Comparison of ENCODE assay signal across 8 mouse cellular contexts in the genomic region with DNA sequence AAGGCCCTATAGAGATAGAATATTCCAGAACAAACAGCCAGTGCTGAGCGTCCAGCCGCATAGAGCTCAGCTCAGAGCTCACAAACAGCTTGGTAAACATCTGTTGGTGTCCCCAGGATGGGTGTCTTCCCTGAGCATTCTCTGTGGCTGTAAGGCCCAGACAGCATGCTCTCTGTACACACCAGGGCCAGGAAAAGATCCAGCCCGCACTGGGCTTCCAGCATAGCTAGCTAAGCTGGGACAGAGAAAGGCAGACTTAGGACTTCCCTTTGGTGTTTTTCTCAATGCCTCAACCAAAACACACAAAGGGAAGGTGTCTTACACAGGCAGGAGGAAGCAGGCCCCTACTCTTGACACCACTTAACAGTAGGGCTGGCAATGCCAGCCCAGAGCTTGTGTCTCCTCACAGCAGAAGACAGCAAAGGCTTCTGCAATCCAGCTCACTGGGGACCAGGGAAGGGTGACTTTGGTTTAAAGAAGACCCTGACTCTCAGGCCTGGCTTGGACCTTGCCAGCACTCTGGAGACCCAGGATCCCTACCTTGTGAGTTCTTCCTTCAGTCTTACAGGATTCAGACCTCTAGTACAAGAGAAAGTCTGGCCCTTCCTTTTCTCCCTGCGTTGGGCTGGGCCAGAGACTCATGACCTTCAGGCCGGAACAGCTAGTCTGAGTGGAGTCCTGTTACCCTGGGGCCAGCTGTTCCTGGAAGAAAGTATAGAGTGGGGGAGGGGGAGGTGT. TPM values are rescaled to one million over a fixed set of nuclear protein-coding genes. Genes with fewer than 3 reads are reported as not detected.
DNase-seq lines count a peak whose midpoint lies in the region; ATAC-seq and TF ChIP-seq lines count a peak whose summit lies in the region.

A gene (minus strand): TSS at position 601 of the 738 bp plus-strand sequence.

- DNase-seq in layer of hippocampus, adult 8-10 months (ENCODE audit: low spot score in 2 of 2): no peak
- DNase-seq in layer of hippocampus, adult 11-12 months (ENCODE audit: low spot score): no peak
- DNase-seq in brain, embryonic 14.5 days (ENCODE audit: low read depth): no peak
- no peak for DNase-seq in liver, embryonic 11.5 days (ENCODE audit: low spot score)
- no peak for DNase-seq in cerebellum, adult 11-12 months

- H3K27ac ChIP-seq in intestine, embryonic 16.5 days (ENCODE audit: low read length): peak within 1 kb of the TSS; percentile 25
- peak within 1 kb of the TSS; percentile 30 for H3K27ac ChIP-seq in liver, embryonic 11.5 days (ENCODE audit: low read depth, low read length)
- H3K27ac ChIP-seq in olfactory bulb, adult 2 months (ENCODE audit: insufficient read depth, low read depth, low read length): no peak within 1 kb of the TSS

- H3K4me3 ChIP-seq in intestine, embryonic 16.5 days (ENCODE audit: low read length): no peak within 1 kb of the TSS
- peak within 1 kb of the TSS; percentile 28 for H3K4me3 ChIP-seq in liver, embryonic 11.5 days (ENCODE audit: low read depth, low read length)
- no peak within 1 kb of the TSS for H3K4me3 ChIP-seq in olfactory bulb, adult 2 months (ENCODE audit: insufficient read depth, low read depth, low read length)

- no peak for TF ChIP-seq POLR2A in brain, embryonic 14.5 days (IDR thresholded peaks at IDR 0.05; ENCODE audit: borderline replicate concordance, extremely low read depth, insufficient read depth, insufficient read length, poor library complexity, severe bottlenecking)
- TF ChIP-seq POLR2A in olfactory bulb, adult 2 months (IDR thresholded peaks at IDR 0.05; ENCODE audit: insufficient read depth, low read depth, low read length): no peak

- H3K4me1 ChIP-seq in intestine, embryonic 16.5 days (ENCODE audit: control insufficient read depth, insufficient read depth, low read length): peaks cover 13% of the 10 kb centered on the region; the same call in 1 of the 2 replicates
- H3K4me1 ChIP-seq in liver, embryonic 11.5 days (replicated peaks; ENCODE audit: control insufficient read depth, insufficient read depth, low read length): peaks cover 20% of the 10 kb centered on the region
- peaks cover 9% of the 10 kb centered on the region for H3K4me1 ChIP-seq in olfactory bulb, adult 2 months (ENCODE audit: control insufficient read depth, insufficient read depth, low read length)

- no peaks in the 10 kb centered on the region for H3K9me3 ChIP-seq in intestine, embryonic 16.5 days (ENCODE audit: control insufficient read depth, low read length)
- no peaks in the 10 kb centered on the region for H3K9me3 ChIP-seq in liver, embryonic 11.5 days (ENCODE audit: control insufficient read depth, low read length)

- 55% methylated on average over 5 of the region's 5 CpGs for WGBS in intestine, embryonic 16.5 days
- WGBS in liver, embryonic 11.5 days: 61% methylated on average over 5 of the region's 5 CpGs
- WGBS in olfactory bulb, adult 2 months: 86% methylated on average over 5 of the region's 5 CpGs

- no peak for ATAC-seq in granulocyte monocyte progenitor cell, adult 5-6 weeks (replicated peaks; ENCODE audit: poor library complexity, severe bottlenecking)
- no peak for ATAC-seq in intestine, embryonic 16.5 days
- no peak for ATAC-seq in liver, embryonic 11.5 days (replicated peaks; ENCODE audit: low FRiP score)

- no peaks in the 10 kb centered on the region for H3K27me3 ChIP-seq in intestine, embryonic 16.5 days (replicated peaks; ENCODE audit: control insufficient read depth, insufficient read depth, low read length)
- no peaks in the 10 kb centered on the region for H3K27me3 ChIP-seq in liver, embryonic 11.5 days (replicated peaks; ENCODE audit: control insufficient read depth, insufficient read depth, low read length)

- H3K36me3 ChIP-seq in intestine, embryonic 16.5 days (ENCODE audit: control insufficient read depth, insufficient read depth, low read length): no peaks in the 10 kb centered on the region
- no peaks in the 10 kb centered on the region for H3K36me3 ChIP-seq in liver, embryonic 11.5 days (ENCODE audit: control insufficient read depth, insufficient read depth, low read length)

- no peak within 1 kb of the TSS for H3K9ac ChIP-seq in intestine, embryonic 16.5 days (ENCODE audit: low read depth, low read length)
- 0 out of 2 replicates have a peak within 1 kb of the TSS, but pooled peaks have one; percentile 30 for H3K9ac ChIP-seq in liver, embryonic 11.5 days (ENCODE audit: low read depth, low read length)

- H3K4me2 ChIP-seq in intestine, embryonic 16.5 days (ENCODE audit: low read depth, low read length): no peak within 1 kb of the TSS
- peak within 1 kb of the TSS; percentile 51 for H3K4me2 ChIP-seq in liver, embryonic 11.5 days

- no peak for TF ChIP-seq CTCF in brain, embryonic 14.5 days (IDR thresholded peaks at IDR 0.05; ENCODE audit: borderline replicate concordance, extremely low read depth, insufficient read depth, insufficient read length)
- TF ChIP-seq CTCF in olfactory bulb, adult 2 months (IDR thresholded peaks at IDR 0.05; ENCODE audit: insufficient read depth, low read depth, low read length): no peak

RNA-seq across cellular contexts. Expression of the gene that starts here (rescaled TPM):
- 100 to 1,000 TPM; 115 to 132 (median 125) TPM for total RNA-seq in layer of hippocampus, adult 8-10 months (2022)
- polyA plus RNA-seq in brain, embryonic 14.5 days (2012; rRNA removed): 404 and 573 TPM in 2 replicates
- total RNA-seq in granulocyte monocyte progenitor cell, adult 5-6 weeks (2014; fragmentation: Nextera tagmentation): 59.3 and 77.5 TPM in 2 replicates
- 21.2 and 36.5 TPM in 2 replicates for total RNA-seq in granulocyte monocyte progenitor cell, adult 5-6 weeks (2017)
- polyA plus RNA-seq in intestine, embryonic 16.5 days (2015; fragmentation: Nextera tagmentation; extraction: Ambion mirVana): 38.5 and 39.7 TPM in 2 replicates
- 40.9 and 47.6 TPM in 2 replicates for polyA plus RNA-seq in liver, embryonic 11.5 days (2014; fragmentation: Nextera tagmentation; extraction: Ambion mirVana)
- not detected in 2 replicates for polyA plus RNA-seq in olfactory bulb, adult 2 months (2012; ENCODE audit: insufficient read depth, insufficient read length, low replicate concordance, missing spikeins)
